ENCODE assay signal across 11 mouse cellular contexts in the genomic region with DNA sequence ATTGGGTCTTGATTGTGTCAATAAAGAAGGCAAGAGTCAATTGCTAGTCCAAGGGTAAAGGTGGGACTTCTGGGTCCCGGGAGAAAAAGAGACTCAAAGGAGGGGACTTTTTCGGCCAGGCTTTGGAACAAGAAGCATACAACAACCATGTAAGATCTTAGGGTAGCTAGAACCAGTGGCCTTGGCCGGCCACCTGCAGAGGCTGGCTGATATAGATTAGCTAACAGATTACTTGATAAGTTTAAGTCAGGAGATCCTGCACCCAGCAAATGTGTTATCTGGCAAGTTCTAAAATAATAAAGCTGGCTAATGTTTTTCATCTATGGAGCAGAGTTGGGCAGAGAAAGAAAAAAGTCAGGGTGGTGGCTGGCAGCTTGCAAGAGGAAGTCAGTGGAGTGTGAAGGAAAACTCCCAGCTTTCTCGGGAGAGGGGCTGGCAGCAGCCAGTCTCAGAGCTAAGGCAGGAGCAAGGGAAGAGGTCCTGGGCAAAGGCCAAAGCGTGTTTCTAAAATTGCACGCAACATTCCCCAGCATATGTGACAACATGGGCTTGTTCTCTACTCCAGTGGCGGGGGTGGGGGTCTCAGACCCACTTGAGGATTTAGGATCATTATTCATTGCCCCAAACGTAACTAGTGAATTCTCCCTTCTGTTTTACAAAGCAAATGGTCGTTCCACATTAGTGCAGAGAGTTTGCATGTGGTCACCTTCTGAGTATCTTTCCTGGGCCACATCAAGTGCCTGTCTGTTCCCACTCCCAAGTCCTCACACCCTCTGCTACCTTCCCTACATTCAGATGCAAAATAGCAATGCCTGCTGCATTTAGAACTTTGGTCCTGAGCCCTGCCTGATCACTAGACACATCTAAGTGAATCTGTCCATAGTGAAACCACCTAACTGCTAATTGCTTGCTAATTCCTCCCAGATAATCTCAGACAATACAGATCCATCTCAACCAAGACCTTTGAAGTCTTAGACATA.
DNase-seq lines count a peak whose midpoint lies in the region; ATAC-seq and TF ChIP-seq lines count a peak whose summit lies in the region.
"Had no signal": no experiment of that assay in that cellular context is flagged by ENCODE, and none has a peak within 500 bp of the region (broad histone marks: within the 10 kb centered on the region; RNA-seq: fewer than 3 reads in every experiment).

No protein-coding gene starts in this region.

- WGBS in intestine, embryonic 16.5 days: 41% methylated on average over 9 of the region's 9 CpGs
- 52% methylated on average over 9 of the region's 9 CpGs for WGBS in midbrain, embryonic 15.5 days

- intact Hi-C loops in gastrocnemius, adult 2 months (cut with DNase I): no loop called here
- intact Hi-C loops in gastrocnemius, postnatal 14 days (cut with DNase I; ENCODE audit: low total_unique reads): no loop called here

- peak; percentile 78 for ATAC-seq in intestine, embryonic 16.5 days
- no peak for ATAC-seq in midbrain, embryonic 15.5 days (replicated peaks)

- H3K4me1 ChIP-seq in intestine, embryonic 16.5 days (ENCODE audit: control insufficient read depth, insufficient read depth, low read length): peaks cover 14% of the 10 kb centered on the region
- H3K4me1 ChIP-seq in midbrain, embryonic 15.5 days: no peaks in the 10 kb centered on the region
- H3K4me1 ChIP-seq: limb, embryonic 10.5 days had no signal

- H3K4me3 ChIP-seq in gastrocnemius, adult 2 months: no peak overlapping the region
- no peak overlapping the region for H3K4me3 ChIP-seq in intestine, embryonic 16.5 days (ENCODE audit: low read length)
- no peak overlapping the region for H3K4me3 ChIP-seq in midbrain, embryonic 15.5 days
- H3K4me3 ChIP-seq: limb, embryonic 10.5 days had no signal

- H3K9ac ChIP-seq in intestine, embryonic 16.5 days (ENCODE audit: low read depth, low read length): no peak overlapping the region
- H3K9ac ChIP-seq in midbrain, embryonic 15.5 days: no peak overlapping the region

- H3K4me2 ChIP-seq in intestine, embryonic 16.5 days (ENCODE audit: low read depth, low read length): peak overlapping the region; percentile 5; the same call in 1 of the 2 replicates
- no peak overlapping the region for H3K4me2 ChIP-seq in midbrain, embryonic 15.5 days

- TF ChIP-seq CTCF in gastrocnemius, adult 2 months (IDR thresholded peaks at IDR 0.05): no peak

- no peaks in the 10 kb centered on the region for H3K9me3 ChIP-seq in intestine, embryonic 16.5 days (ENCODE audit: control insufficient read depth, low read length)
- H3K9me3 ChIP-seq in midbrain, embryonic 15.5 days: no peaks in the 10 kb centered on the region
- H3K9me3 ChIP-seq: limb, embryonic 10.5 days had no signal

- no peak for DNase-seq in gastrocnemius, adult 2 months
- no peak for DNase-seq in gastrocnemius, postnatal 14 days
- DNase-seq in ZHBTc4 (ENCODE audit: low read depth, low spot score): peak; percentile 69
- peak; percentile 53 to 62 for DNase-seq in kidney, postnatal 36 days
- DNase-seq in urinary bladder, postnatal 36 days (ENCODE audit: low spot score in 2 of 2): no peak
- DNase-seq in spleen, postnatal 14 days (ENCODE audit: low spot score in 2 of 2): no peak
- DNase-seq: thymus, postnatal 36 days had no signal

- peak overlapping the region; percentile 91 for H3K27ac ChIP-seq in gastrocnemius, adult 2 months
- H3K27ac ChIP-seq in intestine, embryonic 16.5 days (ENCODE audit: low read length): 0 out of 2 replicates have a peak overlapping the region, but pooled peaks have one; percentile 16
- no peak overlapping the region for H3K27ac ChIP-seq in midbrain, embryonic 15.5 days
- H3K27ac ChIP-seq: limb, embryonic 10.5 days; macrophage had no signal

- no peaks in the 10 kb centered on the region for H3K36me3 ChIP-seq in intestine, embryonic 16.5 days (ENCODE audit: control insufficient read depth, insufficient read depth, low read length)
- H3K36me3 ChIP-seq in midbrain, embryonic 15.5 days (replicated peaks): no peaks in the 10 kb centered on the region
- H3K36me3 ChIP-seq: limb, embryonic 10.5 days had no signal

- H3K27me3 ChIP-seq in intestine, embryonic 16.5 days (replicated peaks; ENCODE audit: control insufficient read depth, insufficient read depth, low read length): no peaks in the 10 kb centered on the region
- no peaks in the 10 kb centered on the region for H3K27me3 ChIP-seq in midbrain, embryonic 15.5 days (replicated peaks)

Comparison
In these comparisons a context has a peak if more than half of its experiments do, and no peak if none do; other contexts are left out.
1. DNase-seq: peak in ZHBTc4 (single experiment) and kidney, postnatal 36 days (2 of 2); none in gastrocnemius, adult 2 months (single experiment), gastrocnemius, postnatal 14 days (single experiment), urinary bladder, postnatal 36 days (0 of 2) and spleen, postnatal 14 days (0 of 2).